Mouse (Mus musculus): ENCODE data around the gene Clcn3. TPM values are rescaled to one million over a fixed set of nuclear protein-coding genes. Genes with fewer than 3 reads are reported as not detected.

Clcn3 gene
- total RNA-seq, 2 experiments from 2014 or later = 139 to 143 TPM

DNA sequence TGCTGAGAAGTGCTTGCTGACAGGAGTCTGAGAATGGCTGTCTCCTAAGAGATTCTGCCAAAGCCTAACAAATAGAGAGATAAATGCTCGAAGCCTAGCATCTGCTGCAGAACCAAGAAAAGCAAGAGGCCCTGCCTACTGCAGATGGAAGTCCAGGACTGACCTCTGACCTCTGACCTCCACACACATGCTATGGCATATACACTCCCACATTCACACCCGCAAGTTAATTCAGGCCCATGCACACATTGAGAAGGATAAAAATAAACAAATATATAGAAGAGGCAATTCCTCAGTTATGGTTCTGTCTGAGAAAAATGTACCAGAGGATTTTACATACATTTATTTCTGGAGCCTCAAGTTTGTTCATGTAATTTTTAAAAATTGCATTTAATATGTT, 104.5 kb downstream of the Clcn3 start:
- no peak for DNase-seq (ENCODE audit: low spot score in 2 of 2)

DNA sequence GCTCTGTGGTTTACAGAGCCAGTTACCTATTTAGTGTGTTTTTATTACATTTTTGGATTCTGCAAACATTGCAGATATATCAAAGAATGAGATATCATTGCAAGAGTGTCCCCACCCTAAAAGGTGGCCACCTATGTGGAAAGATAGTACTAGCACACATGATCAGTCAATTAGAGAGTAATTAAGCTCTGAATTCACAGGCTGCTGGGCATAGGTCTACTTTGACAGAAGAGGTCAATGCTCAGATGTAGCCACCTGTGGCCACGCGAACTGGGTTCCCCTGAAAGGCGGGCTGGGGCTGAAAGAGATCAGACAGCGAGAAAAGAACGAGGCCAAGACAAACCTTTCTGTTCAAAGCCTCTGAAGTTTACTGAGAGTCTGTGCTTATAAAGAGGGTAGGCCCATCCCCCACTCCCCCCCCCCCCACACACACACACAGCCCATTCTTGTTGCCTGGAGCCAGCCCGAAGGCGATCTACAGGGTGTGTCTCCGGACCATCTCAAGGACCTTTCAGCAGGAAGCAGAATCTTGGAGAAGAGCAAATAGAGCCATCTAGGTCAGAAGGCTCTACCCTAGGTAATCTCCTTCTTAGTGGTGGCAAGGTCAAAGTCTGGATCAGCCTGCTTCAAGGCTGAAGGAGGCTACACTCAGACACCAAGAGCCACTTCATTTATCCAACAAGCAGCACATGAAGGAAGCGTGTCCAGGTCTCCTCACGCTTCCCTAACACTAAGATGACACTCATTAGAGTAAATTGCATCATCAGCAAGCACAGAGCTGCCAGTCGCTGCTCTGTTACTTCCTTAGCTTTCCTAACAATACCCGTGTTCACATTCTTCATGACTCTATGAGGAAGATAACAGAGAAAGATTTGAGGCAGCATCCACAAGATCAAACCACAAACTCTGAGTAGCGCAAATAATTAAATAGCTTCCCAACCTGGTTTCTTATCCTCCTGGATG, 112.6 kb downstream of the Clcn3 start:
- no peak for DNase-seq (ENCODE audit: low spot score in 2 of 2)

DNA sequence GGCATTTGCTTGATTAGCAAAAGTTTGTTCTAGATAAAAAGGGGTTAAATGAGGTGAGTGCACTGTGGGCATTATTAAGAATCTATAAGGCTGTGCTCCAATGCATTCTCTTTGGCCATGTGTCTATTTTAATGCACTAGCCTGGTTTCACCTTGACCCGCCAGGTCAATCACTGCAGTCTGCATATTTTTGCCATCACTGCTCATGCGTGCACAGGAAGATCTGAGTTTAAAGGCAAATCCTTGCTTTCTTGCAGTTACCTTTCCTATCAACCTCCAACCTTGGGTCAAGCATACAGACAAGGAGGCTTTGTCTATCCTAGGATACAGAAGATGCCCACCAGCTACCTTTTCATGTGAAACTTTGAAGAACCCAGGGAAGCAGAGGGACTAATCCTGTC, 113.3 kb downstream of the Clcn3 start:
- DNase-seq (ENCODE audit: low spot score in 2 of 2) = no peak

DNA sequence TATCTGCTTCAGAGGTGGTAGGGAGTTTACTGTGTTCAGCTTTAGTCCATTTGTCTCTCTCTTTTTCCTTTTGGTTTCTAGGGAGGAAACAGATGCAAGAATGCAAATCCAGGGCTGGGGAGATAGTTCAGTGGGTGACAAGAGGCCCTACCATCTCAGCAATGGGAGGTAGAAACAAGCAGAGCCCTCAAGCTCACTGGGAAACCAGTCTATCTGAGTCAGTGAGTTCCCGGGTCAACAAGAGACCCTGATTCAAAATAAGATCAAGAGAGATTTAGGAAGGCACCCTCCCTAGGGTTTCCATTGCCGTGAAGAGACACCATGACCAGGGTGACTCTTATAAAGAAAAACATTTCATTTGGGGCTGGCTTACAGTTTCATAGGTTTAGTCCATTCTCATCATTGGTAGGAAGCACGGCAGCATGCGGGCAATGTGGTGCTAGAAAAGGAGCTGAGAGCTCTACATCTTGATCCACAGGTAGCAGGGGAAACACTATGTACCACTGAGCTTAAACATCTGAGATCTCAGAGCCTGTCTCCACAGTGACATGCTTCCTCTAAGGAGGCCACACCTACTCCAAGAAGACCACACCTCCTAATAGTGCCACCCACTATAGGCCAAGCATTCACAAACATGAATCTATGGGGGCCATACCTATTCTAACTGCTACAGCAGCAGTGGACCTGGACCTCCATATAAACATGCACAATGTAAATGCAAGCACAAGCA, 114.7 kb downstream of the Clcn3 start:
- no peak for DNase-seq (ENCODE audit: low spot score in 2 of 2)

DNA sequence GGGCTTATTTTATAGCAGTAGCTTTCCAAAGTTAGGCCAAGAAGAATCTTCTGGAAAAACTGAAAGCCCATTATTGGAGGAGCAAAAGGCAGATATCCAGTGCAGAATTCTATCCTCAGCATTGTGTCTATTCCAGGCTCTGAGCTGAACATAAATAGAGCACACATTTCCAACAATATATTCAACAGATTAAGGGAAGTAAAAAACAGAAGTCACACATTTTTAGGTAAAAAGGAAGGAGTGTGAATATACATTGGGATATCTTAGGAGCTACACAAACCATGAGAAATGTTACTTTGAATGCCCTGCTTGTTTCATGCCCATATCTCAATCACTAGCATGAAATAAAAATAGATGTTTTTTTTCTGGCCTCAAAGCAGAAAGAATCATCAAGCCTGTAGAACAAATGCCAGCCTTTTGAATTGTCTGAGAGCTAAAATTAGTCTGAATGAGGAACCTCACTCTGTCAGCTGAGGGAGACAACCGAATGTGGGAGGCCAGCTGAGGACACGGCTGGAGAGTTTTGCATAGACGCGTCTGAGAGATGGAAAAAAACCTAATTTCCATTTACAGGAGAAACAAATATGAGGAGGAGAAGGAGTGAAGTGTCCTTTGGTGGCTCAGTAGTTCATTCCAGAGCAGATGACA, 115.5 kb downstream of the Clcn3 start:
- peak in 1 of 2 experiments; percentile 68 for DNase-seq (ENCODE audit: low spot score in 2 of 2)

DNA sequence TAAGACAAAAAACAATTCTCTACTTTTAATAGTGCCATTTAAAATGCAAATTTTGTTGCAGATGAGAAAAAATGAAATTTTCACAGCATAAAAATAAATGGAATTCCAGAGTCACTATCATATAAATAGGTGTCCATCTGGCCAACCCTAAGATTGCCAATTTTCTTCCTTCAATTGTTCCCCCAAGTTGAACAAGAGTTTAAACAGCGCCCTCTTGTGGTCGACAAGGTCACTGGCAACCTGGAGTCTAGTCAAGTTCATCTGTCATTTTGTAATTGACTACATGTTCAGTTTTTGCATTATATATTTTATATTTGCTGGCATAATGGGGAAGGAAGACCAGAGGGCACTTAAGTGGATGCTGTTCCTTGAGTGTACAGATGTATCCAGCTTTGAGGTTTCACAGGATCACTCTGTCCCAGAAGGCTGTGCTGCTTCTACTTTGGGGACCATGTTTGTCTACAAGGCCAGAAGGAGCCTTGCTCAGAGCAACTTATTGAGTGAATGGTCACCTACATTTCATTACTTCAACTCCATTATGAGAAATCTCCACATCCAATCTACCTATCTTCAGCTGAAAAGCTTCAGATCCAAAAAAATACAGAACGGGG, 117.5 kb downstream of the Clcn3 start:
- peak; percentile 57 to 90 for DNase-seq (ENCODE audit: low spot score in 2 of 2)

DNA sequence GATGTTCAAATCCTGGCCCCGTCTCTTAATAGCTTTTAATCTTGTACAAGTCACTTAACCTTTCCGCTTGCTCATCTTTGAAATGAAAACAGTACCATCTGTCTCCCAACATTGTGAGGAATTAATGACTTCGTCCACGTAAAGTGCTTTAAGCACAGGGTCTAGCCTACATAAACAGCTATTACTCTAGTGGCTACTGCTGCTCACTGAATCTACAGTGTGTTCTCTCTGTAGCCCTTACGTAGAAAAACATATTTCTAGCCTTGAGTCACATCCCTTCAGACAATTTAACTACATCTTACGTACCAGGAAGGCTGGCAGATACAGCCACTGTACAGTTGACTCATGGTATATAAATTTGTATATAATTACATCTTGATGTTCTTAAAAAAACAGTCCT, 118.2 kb downstream of the Clcn3 start:
- DNase-seq (ENCODE audit: low spot score in 2 of 2) = no peak

DNA sequence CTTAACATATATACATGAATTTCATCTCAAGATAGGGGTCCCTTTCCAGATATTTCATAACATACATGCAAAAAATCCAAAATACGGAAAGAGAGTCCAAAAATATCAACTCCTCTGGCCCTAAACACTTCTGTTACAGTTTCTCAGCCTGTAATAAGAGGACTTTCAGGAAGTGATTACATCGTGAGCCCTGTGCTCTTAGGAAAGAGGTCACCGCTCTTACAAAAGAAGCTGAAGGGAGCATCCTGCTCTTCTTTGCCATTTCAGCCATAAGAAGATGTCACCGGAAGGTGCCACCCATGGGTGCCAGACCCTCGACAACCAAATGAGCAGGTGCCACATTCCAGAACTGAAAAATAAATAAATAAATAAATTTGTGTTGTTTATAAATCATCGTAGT, 121.3 kb downstream of the Clcn3 start:
- no peak for DNase-seq (ENCODE audit: low spot score in 2 of 2)

DNA sequence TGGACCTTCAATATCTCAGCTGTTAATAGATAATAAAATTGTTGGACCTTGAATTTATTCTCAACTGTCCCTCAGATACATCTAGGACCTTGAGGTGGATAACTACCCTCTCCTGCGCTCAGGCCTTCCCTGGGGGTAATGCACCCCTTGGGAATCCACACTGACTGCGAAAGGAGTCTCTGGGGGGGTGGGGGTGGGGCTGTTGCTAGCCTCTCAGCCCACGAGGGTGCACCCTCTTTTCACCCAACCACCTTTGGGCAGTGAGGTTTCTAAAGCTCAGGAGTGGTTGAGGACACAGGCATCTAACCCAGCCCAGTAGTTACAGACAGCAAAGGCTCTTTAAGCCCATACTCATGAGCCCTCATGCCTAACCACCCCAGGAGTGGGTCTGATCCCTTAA, 122.4 kb downstream of the Clcn3 start:
- no peak for DNase-seq (ENCODE audit: low spot score in 2 of 2)

Other genes with a start within 250 kb of the Clcn3 start
- gene Hpf1, start 92.9 kb downstream of the Clcn3 start, total RNA-seq (2021) = 10 to 100 TPM; 41.8 to 44.0 TPM
- 10 to 100 TPM; 27.6 to 29.7 TPM for gene Nek1, start 9.9 kb upstream of the Clcn3 start, total RNA-seq (2021)
- gene Sh3rf1, start 240.6 kb upstream of the Clcn3 start, total RNA-seq (2021) = 10 to 100 TPM; 74.7 to 78.0 TPM

All from layer of hippocampus, postnatal 14 days (tissue).